Mouse (Mus musculus): ENCODE measurements around the gene Tepsin.
A peak's percentile ranks its signal among the peaks of the same experiment; 100 is the strongest.

Gene Tepsin

DNA sequence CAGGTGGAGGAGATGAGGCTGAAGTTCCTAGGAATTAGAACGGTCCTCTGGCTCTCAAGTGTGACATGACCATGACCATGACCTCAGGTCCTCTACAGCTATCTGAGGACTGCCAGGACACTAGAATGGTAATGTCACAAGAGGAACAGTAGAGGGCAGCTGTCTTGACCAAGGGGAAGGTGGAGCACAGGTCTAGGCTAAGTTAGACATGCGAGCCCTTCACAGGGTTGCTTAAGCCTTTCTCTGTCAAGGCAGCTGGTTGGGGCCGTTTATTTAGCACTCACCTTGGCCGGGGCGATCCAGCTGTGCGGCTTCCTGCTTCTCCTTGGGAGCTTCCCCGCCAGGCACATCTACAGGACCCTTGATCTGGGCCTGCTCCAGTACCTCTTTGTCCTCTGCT, 12.0 kb upstream of the Tepsin start:
- DNase-seq: no peak

DNA sequence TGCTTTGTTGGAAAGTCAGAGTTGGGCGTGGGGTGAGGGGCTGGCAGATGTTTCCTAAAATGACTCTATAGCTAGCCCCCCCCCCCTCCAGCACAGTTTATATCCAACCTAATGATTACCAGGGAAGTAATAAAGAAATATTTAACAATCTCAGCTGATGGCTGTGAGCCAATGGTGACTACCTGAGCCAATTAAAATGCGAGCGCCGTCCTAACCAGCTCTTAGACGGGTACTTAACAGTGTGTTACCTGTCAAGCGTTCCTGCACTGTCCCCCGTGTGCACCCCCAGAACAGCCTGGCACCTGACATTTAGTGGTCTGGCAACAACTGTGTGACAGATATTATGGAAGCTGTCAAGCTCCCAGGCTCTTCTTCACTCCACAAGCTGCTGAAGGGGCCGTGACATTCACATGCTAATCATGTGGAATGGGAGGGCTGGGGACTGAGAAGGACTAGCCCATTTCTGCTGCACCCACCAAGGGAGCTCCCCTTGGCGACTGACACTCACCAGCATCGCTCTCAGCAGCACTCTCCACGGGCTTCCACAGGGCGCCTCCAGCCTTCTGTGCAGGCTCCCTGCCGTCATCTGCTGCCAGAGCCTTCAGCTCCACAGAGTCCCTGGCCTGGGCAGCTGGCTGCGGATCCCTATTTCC, 11.2 kb upstream of the Tepsin start:
- DNase-seq: no peak

DNA sequence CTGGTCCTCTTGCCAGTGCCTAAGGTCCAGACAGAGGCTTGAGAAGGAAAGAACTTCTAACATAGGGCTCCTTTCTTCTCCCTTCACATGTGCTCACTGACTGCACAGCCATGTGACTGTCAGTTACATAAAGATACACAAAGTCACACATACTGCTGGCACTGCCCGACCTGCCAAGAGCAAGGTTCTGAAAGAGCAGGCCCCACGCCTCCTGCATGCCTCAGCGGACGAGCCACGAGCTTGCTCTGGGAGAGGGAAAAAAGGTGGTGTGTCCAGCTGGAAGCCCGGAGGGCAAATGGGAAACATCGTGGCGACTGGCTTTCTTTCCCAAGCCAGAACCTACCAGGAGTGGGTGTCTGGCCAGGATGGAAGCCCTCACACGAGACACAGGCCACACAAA, 9.3 kb upstream of the Tepsin start:
- no peak for DNase-seq

DNA sequence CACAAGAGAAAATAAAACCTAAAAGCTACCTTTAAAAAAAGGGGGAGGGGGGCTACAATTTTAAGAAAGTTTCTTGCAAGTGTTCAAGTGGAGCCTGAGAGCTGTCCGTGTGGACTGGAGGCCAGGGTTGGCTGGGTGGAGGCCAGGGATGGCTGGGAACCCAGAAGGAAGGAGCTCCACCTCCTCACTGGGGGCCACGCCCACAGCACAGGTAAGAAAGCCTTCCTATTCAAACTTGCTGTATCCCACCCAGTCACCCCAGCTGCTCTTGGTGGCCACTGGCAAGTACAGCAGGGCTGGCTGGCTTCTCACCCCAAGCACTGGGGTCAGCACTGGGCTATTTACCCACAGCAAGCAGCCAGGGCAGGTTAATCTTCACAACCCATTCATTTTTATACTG, 8.5 kb upstream of the Tepsin start:
- no peak for DNase-seq

DNA sequence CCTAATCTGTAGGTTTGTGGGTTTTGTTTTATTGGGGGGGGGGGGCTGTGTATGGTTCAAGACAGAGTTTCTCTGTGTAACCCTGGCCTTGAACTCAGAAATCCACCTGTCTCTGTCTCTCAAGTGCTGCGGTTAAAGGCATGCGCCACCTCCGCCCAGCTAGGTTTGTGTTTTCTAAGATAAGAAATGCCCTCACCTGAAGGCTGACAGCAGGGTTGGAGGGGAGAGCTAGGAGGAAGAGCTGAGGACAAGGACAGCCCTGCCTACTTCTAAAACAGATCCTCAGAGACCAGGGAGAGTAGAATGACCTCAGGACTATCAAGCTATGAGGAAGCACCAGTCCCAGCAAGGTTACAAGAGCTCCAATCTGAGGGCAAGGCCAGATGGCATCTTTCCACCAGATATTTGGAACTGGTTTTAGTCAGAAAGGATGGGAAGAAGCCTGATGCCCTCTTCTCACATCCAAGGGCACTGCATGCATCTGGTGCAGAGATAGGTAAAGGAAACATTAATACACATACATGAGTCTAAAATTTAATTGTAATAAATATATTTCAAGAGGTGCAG, 5.0 kb upstream of the Tepsin start:
- DNase-seq: no peak

DNA sequence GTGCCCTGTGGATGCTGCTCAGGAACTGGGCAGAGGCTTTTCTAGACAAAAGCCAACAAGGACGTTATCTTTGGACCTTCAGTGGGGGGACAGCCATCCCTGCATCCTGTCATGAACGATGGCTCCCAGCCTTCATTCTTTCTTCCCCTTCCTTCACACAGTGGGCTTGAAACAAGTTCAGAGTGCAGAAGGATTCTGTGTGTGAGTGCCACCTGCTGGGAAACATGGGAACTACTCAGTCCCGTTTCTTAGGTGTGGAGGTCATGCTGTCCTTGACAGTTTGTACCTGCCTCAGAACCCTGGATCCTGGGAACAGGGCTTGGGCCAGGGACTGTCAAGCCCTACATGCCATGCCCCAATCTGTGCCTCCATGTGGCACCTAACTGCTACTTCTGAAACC, 2.5 kb upstream of the Tepsin start:
- DNase-seq: peak; percentile 59

DNA sequence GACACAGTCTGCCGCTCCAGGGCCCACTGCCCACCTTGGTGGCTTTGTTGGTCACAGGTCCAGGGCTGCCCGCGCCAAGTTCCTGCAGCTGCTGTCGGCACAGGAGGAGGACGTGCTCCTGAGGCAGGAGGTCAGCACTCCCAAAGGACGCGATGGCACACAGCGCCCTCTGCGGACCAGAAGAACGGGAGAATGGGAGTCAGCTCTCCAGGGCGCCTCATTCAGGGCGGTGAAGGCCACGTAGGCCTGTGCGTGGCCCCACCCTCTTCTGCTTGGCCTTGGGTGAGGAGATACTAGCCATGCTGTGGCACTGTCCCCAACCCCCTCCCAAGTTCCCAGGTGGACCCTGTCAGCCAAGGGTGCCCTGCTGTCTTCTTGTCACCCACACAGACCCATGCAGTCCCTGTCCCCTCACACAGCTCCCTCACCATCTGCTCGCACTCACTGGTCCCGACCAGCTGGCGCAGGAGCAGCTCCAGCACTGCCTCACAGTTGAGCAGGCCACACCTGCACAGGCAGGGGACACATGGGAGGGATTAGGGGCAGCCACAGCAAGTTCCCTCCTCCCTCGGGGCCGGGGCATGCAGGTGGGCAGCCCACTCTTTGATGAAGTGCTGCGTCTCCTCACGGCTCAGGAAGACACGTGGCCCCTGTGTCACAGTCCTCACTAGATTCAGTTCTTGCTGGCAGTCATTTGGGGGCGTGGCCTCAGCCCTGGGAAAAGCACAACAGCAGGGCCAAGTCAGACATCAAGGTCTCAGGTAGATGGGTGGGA, 5.5 kb downstream of the Tepsin start:
- no peak for DNase-seq

DNA sequence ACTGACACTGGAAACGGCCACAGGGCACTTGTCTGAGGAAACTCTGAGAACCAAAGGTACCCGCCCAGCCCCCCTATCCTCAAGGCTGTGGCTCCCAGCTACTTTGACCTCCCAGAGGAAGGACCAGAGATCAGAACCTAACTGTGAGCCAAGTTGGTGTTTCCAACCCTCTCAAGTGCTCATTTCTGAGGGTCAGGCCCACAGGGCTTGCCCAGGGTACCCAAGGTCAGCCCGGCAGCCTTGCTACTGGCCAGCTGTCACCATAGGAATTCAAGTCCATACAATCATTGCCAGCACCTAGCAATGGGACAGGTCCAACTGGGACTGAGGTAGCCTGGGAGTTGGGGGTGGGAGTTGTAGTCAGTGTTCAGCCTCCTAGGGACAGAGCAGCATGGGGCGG, 7.9 kb downstream of the Tepsin start:
- DNase-seq: no peak

DNA sequence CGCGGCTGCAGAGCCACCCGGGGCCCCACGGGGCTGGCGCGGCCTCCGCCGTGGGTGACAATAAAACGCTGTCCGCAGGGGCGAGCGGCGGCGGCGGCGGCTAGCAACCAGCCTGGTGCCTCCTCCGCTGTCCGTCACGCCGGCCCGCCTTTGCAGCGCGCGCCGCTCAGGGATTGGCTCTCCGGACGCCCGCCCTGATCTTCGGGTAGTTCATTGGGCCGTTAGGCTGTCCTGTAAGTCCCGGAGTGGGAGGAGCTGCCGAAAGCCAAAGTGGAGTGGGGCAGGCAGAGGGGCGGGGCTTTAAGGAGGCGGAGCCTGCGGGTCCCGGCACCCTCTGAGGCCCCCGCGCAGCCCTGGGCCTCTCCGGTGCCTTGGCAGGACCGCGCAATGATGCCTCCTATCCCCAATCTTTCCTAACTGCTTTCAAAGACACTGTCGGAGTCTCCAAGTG, 11.8 kb downstream of the Tepsin start, which contains the start of gene Cep131:
Gene Cep131, minus strand, starts transcription at position 126 of the 451 bp plus-strand sequence.
- peak; percentile 92 for DNase-seq

DNA sequence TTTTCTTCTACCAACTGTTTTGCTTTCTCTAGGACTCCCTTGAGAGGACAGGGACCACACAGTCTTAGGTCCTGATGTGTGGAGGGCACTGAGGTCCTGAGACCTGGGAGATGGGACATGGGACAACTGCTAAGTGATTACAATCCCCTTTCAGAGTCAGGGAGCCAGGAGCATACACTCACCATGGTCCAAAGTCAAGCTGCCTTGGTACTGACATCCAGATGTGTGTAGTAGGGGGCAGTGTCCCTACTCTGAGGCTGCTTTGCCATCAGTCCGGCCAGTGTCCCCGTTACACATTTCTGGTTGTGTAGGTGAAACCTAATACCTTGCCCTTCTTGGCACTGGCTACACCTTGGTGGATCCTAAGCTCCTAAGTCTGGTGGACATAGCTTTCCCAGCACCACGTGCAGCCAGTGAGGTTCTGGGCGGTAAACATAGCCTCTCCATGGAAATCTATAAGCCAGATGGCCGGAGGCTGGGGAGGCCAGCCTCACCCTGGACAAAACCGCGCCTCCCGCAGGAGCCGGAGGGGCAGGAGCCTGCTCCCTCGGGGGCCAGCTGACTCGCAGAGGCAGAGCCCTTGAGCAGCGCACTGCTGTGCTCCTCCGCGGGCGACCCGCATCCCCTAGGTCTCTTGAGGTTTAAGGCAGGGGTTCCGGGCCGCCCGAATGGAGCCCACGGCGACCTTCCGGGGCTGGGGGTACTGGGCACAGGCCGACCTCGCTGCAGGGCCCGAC, 12.5 kb downstream of the Tepsin start:
- peak; percentile 38 for DNase-seq

DNA sequence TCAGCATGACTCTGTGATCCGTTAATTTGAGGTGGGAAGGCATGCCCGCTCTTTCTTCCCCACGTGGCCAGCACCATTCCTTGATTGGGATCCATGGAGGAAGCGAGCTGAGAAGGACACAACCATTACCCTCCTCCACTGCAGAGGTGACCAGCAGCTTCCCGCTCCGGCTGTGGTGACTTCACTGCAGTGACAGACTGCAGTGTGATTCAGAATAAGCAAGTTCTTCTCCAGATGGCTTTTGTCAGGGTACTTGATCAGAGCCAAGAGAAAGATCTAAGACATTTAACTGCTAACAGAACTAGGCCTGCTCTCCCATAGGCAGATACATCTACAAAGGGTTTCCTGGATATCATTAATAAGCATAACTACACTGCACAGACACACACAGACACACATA, 18.2 kb downstream of the Tepsin start:
- DNase-seq: no peak

DNA sequence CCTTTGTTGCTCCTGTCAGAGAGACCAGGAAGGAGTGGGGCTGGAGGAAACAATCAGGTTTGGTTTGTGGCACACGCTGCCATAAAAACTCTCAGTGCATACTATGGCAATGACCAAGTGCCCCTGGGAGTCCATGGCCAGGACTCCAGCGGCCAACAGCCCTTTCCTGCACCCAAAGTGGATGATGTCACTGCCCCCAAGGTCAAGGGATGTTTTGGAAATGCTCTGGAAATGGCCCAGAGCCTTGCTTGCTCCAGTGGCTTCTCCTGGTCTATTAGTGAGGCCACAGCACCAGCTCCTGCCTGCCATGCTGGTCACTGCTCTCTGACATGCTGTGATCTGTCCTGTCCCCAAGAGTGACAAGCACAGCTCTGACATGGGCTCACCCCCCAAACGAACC, 22.3 kb downstream of the Tepsin start:
- no peak for DNase-seq

DNA sequence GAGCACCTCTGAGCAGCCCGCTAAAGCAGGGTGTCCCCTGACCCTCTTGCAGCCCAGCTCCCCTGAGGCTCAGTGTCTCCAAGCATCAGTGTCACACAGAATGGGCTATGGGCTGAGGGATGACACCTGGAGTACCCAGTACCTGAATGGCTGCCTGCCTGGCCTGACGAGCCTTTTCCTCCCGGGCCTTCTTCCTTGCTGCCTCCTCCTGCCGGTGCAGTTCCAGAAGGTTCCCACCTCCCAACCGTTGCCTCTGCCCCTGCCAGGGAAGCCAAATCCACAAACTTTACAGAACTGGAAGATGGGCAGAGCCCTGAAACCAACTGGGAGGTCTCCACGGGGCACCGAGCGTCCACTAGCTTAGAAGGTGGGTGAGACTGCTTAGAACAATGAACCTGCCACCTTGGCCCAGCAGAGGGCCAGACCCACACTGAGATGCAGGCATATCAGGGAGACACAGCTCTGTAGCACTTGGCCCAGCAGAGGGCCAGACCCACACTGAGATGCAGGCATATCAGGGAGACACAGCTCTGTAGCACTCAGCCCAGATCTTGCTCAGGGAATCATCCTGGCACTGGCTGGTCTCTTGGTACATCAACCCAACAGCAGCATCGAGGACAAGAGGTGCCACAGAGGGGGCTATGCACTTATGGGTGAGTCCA, 25.4 kb downstream of the Tepsin start:
- DNase-seq: no peak

DNA sequence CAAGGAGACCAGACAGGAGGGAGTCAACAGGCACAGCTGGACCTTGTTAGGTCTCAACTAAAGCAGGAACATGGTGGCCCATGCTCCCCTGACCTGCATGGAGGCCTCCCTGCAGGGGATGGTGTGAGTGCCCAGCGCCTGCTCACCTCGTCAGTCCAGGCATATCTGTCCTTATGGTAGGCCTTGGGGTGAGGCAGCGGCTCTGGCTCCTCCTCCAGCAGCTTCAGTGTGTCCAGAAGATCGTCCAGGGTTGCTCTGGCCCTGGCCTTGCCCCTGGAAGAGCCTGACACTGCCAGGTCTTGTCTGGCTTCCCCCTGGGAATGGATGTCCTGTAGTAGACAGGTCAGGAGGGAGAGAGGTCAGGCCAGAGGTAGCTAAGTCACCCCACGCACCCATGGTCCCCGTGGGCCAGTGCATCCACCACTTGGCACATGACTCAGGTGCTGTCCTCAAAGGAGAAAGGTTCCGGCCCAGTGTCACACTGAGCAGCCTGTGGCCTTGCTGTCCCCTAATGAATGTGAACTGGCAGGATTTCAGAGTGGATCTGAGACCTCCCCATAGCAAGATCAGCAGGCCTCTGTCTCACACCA, 26.7 kb downstream of the Tepsin start:
- no peak for DNase-seq

DNA sequence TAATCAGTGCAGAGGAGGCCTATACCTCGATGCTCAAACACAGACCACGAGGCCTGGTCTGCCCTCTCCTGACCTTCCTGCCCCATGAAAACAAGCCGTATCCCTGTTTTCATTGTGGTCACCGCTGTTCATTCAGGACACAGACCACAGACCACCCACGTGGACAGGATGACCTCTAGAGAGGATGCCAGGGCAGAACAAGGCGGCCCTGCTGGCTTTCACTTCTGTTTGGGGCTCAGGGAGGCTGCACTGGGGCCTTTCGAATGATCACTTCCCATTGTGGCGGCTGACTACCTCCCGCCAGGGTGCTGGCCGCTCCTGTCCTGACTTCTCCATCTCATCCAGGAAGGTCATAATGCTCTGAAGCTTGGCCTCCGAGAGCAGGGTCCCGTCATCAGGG, 27.5 kb downstream of the Tepsin start:
- DNase-seq: no peak

DNA sequence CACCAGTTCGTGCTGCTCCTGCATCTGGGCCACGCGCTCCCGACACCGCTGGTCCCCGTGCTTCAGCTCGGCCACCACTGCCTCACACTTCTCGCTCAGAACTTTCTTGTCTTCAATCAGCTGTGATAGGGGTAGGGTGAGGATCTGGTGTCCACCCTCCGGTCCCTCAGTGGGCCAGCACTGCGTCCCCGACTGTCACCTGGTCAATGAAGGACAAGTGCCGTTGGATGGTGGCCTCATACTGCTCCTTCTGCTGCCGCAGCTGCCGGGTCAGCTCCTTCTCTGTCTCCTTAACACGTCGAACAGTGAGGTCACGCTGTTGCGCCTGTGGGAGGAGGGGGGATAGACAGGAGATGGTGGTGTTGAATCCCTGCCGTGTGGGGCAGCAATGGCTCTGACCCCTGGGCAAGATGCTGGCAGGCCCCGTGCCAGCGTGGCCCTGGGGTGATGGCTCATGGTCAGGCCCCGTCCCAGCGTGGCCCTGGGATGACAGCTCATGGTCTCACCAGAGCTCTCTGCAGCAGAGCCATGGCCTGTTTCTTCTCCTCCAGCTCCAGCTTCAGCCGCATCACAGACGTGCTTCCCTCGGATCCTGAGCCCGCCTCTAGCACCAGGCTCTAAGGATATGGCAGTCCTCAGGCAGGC, 28.1 kb downstream of the Tepsin start:
- no peak for DNase-seq

DNA sequence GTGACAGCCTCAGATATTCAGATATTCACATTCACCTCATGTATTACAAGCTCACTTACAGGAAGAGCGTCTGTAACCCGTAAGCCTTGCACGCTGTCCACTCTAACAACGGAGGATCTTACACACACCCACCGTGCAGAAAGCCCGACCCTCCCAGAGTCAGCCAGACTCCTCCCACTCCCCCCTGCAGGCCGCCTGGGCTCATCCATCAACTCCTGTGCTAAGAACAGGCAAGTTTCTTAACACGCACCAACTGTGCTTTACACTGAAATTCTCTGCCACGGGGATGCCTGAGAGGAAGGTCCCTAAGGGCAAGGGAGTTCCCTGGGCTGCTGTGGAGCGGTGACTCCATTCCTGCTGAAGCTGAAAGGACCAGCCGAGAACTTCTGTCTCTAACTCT, 29.3 kb downstream of the Tepsin start:
- no peak for DNase-seq

DNA sequence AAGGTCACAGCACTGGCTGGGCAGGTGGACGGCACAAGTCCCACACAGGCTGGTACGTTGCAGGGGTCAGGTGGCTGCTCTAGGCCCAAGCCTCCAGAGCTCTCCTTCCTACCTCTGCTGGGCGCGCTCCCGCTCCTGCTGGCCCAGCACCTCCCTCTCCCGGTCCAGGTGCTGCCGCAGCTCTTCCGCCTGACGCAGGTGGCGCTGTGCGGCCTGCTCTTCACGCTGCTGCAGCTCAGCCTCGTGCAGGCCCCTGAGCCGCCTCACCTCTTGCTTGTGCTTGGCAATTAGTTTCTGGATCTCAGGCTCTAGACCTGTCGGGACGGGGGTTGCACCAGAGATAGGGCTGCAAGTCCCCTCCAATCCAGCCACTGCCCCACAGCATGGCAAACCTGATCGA, 30.7 kb downstream of the Tepsin start:
- DNase-seq: no peak

DNA sequence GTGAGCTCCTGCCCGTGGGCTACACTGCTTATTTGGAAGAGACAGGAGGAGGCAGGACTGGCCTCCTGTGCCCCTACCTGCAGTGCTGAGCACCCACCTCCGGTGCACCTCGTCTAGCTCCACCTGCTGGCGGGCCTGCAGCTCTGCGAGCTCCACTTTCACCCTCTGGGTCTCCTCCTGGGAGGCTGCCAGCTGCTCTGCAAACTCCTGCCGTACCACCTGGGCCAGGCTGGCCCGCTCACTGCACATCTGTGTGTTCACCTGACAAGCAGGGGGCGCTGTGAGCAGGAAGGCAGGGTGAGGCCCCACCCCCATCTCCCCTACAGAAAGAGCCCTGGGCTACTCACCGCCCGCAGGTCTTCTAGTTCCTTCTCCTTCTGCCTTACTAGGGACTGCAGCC, 33.2 kb downstream of the Tepsin start:
- peak; percentile 77 for DNase-seq

DNA sequence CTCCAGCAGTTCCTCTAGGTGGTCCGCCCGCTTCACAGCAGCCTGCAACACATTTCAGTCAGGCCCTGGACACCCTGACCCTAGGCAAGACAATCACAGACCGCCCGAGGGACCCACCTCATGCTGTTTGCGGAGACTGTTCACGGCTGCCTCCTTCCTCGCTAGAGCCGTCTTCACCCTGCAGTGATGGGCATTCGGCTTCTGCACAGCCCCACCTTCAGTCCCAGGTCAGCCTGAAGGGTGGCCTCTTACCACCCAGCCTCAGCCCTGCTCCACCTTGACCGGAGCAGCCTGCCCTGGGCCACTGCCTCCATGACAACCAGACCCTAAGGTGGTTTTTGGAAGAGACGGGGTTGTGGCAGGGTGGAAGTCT, 33.9 kb downstream of the Tepsin start:
- DNase-seq: no peak

DNA sequence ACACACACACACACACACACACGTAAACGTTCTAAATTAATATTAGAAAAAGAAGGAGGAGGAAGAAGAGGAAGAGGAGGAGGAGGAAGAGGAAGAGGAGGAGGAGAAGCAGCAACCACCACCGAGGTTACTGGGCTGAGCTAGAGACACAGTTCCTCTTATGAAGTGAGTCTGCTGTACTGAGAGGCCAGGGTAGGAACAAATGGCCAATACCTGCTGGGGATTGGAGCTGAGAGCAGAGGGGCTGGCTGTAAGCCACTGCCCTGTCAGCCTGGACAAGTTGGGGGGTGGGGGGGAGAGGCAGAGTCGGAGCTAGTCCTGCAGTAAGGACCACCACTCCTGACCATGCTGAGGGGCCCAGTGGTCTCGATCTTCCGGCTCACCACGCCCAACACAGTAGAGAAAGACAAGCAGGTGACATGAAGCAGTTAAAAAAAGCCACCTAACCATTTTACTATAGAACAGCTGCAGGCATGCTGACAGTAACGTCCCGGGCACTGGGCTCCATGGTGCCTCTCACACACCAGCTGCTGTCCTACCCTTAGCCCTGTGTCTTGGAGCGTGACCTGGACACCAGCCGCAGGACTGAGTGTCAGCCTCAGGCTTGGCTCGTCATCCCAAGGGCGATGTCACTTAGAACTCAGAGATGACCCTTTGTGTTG, 34.4 kb downstream of the Tepsin start:
- no peak for DNase-seq

DNA sequence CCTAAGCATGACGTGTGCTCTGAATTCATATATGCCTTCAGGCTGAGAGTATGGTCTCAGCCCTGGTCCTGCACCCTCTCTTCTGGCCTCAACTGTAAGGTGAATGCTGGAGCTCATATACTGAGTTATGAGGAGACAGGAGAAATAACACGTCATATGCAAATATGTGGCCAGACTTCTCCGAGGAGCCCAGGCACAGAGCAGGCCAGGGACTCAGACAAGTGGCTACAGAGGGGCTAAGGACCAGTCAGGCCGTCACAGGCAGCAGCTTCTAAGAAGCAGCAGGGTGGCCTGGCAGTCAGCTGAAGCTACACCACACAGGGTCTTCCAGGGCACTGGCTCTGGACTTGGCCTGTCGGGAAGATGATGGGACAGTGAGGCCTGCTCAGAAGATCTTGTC, 35.2 kb downstream of the Tepsin start:
- no peak for DNase-seq

Data from right cerebral cortex, postnatal 4 days (tissue).